Mouse (Mus musculus): Measurements from ENCODE around the gene Gm4847. TPM values are rescaled to one million over a fixed set of nuclear protein-coding genes. Genes with fewer than 3 reads are reported as not detected.

Gm4847 gene
- not detected in 2 replicates for polyA plus RNA-seq (2016; fragmentation: Nextera tagmentation; extraction: Ambion mirVana)

DNA sequence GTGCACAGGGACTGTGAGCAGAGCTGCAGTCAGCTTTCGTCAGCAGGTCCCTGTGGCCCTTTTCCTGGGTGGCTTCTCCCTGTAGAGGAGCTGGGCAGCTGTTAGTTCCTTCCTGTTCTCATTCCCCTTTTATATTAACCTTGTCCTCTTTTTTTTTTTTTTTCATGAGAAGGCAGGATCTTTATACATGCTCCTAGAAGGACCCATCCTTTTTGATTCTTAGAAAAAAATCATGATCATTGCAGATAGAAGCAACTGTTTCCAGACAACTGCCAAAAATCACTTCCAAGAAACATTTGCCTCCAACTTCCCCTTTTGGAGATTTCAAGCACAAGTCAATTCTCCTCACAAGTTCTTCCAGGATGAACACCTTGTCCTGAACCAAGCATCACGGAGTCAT, at the start of gene Gm4847:
Gm4847 (minus strand) TSS at position 101 of the 400 bp plus-strand sequence.
- no peaks in the 10 kb centered on the region for H3K27me3 ChIP-seq (replicated peaks; ENCODE audit: low read depth, poor library complexity, severe bottlenecking)
- H3K9me3 ChIP-seq: no peaks in the 10 kb centered on the region
- WGBS: 86% methylated on average over 2 of the region's 2 CpGs
- H3K4me1 ChIP-seq: no peaks in the 10 kb centered on the region
- no peak for DNase-seq (ENCODE audit: low spot score)
- no peak within 1 kb of the TSS for H3K27ac ChIP-seq (replicated peaks)
- no peaks in the 10 kb centered on the region for H3K36me3 ChIP-seq (replicated peaks)
- no peak within 1 kb of the TSS for H3K4me3 ChIP-seq

DNA sequence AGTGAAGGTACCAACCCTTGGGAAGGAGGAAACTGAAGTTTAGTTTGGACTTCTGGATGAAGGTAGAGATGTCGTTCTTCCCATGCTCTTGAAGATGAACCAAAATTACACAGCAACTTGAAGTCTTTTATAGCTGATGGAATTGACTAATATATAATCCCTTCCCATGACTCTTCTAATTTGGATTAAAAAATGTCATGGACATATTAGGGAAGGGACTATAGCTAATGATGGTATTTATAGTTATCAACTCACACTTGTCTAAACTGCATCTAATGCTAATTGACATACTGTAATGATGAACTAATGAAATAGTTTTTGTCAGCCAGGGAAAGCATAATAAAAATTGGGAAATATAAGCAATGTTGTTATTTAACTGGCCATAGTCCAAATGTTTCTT, 34.3 kb upstream of the Gm4847 start, which contains the start of gene Fmo9:
Fmo9 (minus strand) TSS at position 101 of the 400 bp plus-strand sequence.
- no peaks in the 10 kb centered on the region for H3K4me1 ChIP-seq
- no peaks in the 10 kb centered on the region for H3K27me3 ChIP-seq (replicated peaks; ENCODE audit: low read depth, poor library complexity, severe bottlenecking)
- H3K27ac ChIP-seq (replicated peaks): no peak within 1 kb of the TSS
- H3K36me3 ChIP-seq (replicated peaks): no peaks in the 10 kb centered on the region
- WGBS: 96% methylated on average over 1 of the region's 1 CpGs
- H3K9me3 ChIP-seq: no peaks in the 10 kb centered on the region
- DNase-seq (ENCODE audit: low spot score): no peak
- no peak within 1 kb of the TSS for H3K4me3 ChIP-seq

DNA sequence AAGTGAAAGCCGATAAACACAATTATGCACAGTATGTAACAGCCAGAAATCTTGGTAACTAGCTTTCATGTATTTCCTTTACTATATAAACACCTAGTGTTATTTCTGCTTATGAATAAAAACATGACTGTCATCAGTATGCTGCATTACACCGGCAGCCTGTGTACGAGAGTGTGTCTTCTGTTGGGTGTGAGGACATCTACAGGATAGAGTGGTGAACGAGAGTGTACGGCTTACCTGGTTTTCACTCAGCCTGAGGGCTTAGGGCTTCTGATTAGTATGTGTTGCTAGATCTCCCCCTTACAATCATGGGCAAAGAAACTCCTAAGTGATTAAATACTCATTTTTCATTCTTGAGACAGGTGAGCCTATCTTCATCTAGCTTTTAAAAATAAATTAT, 21.8 kb upstream of the Gm4847 start:
- DNase-seq (ENCODE audit: low spot score): no peak
- Histone ChIP-seq H3K27me3 (replicated peaks; ENCODE audit: low read depth, poor library complexity, severe bottlenecking) (no peaks in the 10 kb centered on the region), H3K4me3 (no peak overlapping the region), H3K9me3 (no peaks in the 10 kb centered on the region), H3K27ac (replicated peaks) (no peak overlapping the region), H3K36me3 (replicated peaks) (no peaks in the 10 kb centered on the region), H3K4me1 (no peaks in the 10 kb centered on the region)
- WGBS: 90% methylated on average over 5 of the region's 5 CpGs

DNA sequence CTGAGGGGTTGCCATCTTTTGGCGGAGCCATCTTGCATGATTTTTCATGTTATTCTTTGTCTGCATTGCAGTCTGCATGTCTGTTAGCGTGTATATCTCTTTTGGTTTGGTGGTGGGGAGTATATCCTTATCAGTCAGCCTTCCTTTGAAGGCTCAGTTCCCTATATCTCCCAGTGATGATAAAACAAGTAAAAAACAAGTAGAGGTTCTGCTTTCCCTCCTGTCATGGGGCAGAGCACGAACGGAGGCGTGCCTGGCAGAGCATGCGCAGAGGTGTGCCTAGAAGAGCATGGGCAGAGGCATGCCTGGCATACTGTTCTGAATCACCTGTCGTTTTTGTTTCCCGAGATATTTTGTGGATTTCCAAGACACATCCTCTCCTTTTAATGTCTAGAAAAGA, 13.3 kb upstream of the Gm4847 start:
- H3K27me3 ChIP-seq (replicated peaks; ENCODE audit: low read depth, poor library complexity, severe bottlenecking): no peaks in the 10 kb centered on the region
- no peaks in the 10 kb centered on the region for H3K9me3 ChIP-seq
- no peak overlapping the region for H3K27ac ChIP-seq (replicated peaks)
- no peak for DNase-seq (ENCODE audit: low spot score)
- H3K4me3 ChIP-seq: no peak overlapping the region
- no peaks in the 10 kb centered on the region for H3K4me1 ChIP-seq
- no peaks in the 10 kb centered on the region for H3K36me3 ChIP-seq (replicated peaks)
- 92% methylated on average over 8 of the region's 8 CpGs for WGBS

Small RNA genes within 50 kb of the gene (microRNA-seq; reads per million reads assigned to microRNA genes)
- gene Gm22992: not detected

Other genes with a start within 250 kb of the Gm4847 start
- gene Pogk, start 237.8 kb downstream of the Gm4847 start, polyA plus RNA-seq (2016; fragmentation: Nextera tagmentation; extraction: Ambion mirVana): 27.5 and 28.2 TPM in 2 replicates
- not detected in 2 replicates for gene Gm4846, start 150.1 kb downstream of the Gm4847 start, polyA plus RNA-seq (2016; fragmentation: Nextera tagmentation; extraction: Ambion mirVana)
- gene Fmo9, start 34.2 kb upstream of the Gm4847 start, polyA plus RNA-seq (2016; fragmentation: Nextera tagmentation; extraction: Ambion mirVana): not detected in 2 replicates